Mouse (Mus musculus): ENCODE data around the gene Shoc2.
"Not testable (repeated sequence)": the region's sequence is repeated elsewhere in the genome, so short reads cannot be mapped to it uniquely, and the experiment has no call there.

The Shoc2 gene

GRCm38 (mm10) chr19:53934046-53934445 lies 10.1 kb upstream of the Shoc2 start:
- DNase-seq: no peak

GRCm38 (mm10) chr19:53939467-53939866 lies 4.6 kb upstream of the Shoc2 start:
- DNase-seq: no peak

DNA sequence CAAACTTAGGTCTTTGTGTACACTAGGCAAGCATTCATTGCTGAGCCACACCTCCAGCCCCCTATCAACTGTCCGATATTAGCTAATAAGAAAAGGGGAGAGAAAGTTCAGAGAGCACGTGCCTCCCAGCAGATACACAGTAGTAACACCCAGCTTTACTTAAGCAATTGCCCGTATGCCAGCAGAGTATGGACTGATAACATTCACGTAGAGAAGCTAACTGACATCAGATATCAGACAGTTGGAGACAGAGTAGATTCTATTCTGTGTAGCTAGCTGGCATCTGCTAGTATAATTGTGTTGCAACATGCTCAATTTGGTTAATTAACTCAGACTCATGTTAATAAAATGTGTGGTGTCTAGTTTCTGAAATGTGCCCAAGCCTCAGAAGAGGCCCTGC lies 3.0 kb upstream of the Shoc2 start:
- DNase-seq: no peak

DNA sequence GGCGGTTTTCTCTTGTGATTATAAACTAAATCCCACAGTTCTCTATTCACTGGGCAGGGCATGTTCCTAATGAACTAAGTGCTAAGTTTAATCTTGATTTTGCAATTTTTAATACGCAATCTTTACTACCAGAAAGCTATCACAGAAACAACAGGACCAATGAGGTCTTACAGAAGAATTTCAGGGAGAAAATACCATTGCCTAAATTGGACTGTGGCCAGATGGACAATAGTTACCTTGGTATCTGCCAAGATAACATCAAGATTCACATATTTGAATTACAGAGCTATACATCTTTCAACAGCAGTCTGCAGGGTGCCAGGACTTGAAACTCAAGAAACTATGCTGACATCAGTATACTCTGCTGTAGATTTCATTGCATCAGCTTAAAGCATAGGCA lies 1.8 kb upstream of the Shoc2 start:
- no peak for DNase-seq

- DNase-seq: no peak
Observed at GRCm38 (mm10) chr19:53944786-53945169, 672 bp downstream of the Shoc2 start.

DNA sequence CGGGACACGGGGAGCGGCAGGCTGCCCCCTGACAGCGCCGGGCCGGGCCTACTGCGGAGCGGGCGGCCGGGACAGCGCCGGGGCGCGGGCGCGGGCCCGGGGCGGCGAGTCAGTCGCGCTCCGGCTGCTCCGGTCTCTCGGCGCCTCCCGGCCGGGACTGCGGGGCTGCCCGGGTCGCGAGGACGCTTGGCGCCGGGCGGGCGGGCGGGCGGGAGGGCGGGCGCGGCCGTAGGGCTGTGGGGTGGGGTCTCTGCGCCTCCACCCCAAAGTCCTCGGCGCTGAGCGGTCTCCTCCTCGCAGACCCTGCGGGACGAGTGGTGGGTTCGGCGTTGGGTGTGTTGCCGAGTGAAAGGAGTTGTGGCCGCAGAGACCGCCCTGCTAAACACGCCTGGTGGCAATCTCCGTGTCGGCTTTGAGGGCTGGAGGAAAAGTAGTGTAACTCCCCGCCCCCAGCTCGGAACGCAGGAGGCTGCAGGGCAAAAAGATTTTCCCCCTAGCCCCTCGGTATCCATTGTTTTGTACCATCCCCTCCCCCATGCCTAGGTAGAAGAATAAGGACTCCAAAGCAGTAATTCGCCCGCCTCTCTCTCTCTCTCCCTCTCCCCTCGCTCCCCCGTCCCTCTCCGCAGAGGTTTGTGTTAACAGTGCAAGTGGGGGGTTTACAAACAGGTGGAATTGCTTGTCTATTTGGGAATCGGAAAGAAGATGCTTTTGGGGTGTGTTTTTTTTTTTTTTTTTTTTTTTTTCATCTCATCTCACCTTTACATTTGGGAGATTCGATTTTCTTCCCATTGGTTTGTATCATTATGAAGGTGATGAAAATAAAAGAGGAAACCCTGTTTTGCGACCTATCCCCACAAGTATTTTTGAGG lies 1.3 kb downstream of the Shoc2 start:
- peak; percentile 74 for DNase-seq

GRCm38 (mm10) chr19:53957513-53957912 lies 13.4 kb downstream of the Shoc2 start:
- no peak for DNase-seq

- no peak for DNase-seq
Observed at GRCm38 (mm10) chr19:53962511-53962910, 18.4 kb downstream of the Shoc2 start.

DNA sequence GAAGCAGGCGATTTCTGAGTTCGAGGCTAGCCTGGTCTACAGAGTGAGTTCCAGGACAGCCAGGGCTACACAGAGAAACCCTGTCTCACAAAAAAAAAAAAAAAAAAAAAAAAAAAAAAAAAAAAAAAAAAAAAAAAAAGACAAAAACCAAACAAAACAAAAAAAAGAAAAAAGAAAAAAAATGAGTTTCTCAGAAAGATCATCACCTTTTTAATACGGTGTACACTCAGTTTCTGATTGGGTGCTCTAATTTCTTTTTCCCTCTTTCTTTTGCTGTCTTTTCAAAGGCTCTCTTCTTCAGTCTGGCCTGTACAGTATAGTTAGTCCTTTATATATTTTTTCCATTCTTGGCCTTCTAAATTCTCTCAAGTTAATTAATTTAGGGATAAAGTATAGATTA lies 20.2 kb downstream of the Shoc2 start:
- not testable (repeated sequence) for DNase-seq

- DNase-seq: no peak
Observed at GRCm38 (mm10) chr19:53964910-53965633, 21.0 kb downstream of the Shoc2 start.

DNA sequence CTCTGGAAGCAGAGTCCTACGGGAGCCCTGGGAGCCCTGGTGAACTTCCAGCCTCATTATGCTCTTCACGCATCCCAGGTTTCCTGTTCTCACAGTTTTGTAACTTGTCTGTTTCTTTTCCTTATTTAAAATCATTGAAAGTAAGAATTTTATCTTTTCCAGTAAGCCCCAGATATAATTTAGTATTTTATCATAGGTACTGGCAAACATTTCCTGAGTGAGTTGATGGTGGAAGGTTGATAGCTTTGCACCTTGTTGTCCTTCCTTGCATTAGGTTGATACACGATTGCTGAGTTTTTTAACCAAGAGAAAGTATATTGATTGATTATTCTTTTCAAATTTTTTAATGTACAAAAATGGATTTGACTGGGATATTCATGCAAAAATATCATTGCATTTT lies 25.1 kb downstream of the Shoc2 start:
- DNase-seq: no peak

DNA sequence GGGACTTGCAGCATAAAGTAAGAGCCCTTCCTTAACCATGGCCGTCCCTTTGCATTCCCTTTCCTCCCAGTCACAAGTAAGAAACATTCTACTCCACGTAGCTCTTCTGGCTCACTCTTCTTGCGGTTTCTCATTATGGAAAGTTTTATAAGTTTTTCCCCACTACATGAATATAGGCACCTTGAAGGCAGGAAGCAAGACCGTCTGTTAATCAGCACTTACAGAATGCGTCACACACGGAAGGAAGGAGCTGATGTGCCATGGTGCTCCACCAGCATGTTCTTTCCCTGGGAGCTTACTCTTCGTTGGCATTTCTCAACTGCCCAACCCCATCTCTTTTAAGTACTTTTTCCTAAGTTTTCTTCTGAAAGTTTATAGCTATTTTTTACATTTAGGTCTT lies 27.8 kb downstream of the Shoc2 start:
- no peak for DNase-seq

DNA sequence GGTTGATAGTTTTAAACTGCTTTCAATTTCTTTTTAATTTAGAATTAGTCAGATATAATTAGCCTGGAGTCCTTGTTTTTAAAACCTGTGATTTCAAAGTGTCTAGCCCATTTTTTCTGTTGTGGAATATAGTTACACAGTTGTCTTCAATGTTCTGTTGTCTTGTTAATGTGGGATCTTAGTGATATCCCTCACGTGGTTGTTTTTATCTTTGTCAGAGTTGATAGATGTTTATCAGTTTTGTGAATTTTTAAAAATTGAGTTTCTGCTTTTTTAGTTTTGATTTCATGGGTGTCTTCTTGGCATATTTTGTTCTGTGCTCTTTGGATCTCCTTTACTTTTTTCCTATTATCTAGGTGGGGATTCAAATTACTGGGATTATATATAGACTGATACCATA lies 29.6 kb downstream of the Shoc2 start:
- DNase-seq: no peak

- no peak for DNase-seq
Observed at GRCm38 (mm10) chr19:53982041-53982440, 37.9 kb downstream of the Shoc2 start.

GRCm38 (mm10) chr19:53983336-53983735 lies 39.2 kb downstream of the Shoc2 start:
- no peak for DNase-seq

DNA sequence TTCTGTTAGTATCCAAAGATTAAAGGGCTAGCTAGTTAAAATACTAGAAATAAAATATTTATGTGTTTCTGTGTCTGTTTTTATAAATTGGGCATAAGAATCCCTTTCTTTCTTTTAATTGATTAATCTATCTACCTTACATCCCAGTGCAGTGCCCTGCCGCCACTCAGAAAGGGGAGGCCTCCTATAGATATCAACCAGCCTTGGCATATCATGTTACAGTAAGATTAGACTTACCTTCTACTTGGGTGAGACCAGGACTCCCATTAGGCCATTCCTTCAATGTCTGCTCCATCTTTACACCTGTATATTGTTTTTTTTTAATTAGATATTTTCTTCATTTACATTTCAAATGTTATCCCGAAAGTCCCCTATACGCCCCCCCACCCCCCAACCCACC lies 40.5 kb downstream of the Shoc2 start:
- DNase-seq: no peak

- DNase-seq: no peak
Observed at GRCm38 (mm10) chr19:53990538-53990937, 46.4 kb downstream of the Shoc2 start.

- DNase-seq: no peak
Observed at GRCm38 (mm10) chr19:53993860-53994259, 49.8 kb downstream of the Shoc2 start.

GRCm38 (mm10) chr19:53994276-53994675 lies 50.2 kb downstream of the Shoc2 start:
- no peak for DNase-seq

DNA sequence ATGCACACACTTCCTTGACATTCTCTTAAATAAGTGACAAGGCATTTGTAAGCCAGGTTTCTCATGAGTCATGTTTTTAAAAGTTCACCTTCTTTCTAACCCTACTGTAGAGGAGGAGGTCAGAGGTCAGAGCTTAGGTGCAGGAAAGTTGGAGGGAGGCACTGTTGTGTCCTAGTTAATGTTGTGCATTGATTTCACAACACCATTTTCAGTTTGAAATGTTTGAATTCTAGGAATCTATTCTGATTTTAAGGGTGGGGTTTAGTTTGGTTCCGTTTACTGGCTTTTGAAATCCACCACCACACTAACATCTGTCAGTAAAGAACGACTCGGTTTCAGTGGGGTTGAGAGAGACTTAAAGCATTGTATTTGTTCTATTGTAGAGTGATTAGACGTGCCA lies 66.9 kb downstream of the Shoc2 start:
- DNase-seq: no peak

- no peak for DNase-seq
Observed at GRCm38 (mm10) chr19:54014999-54015398, 70.9 kb downstream of the Shoc2 start.

DNA sequence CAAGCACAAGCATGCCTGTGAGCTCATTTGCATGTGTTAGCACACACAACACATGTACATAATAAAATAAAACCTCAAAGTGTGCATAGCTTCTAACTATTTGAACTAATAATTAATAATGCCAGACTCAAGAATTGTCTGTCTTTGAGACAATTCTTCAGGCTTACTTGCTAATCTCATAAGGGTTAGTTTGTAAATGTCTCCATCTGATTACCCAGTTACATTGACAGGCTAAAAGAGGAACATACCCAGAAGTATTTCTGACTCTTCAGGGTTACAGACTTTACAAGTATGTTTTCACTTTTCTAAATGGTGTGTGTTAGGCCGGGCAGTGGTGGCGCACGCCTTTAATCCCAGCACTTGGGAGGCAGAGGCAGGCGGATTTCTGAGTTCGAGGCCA lies 71.4 kb downstream of the Shoc2 start:
- no peak for DNase-seq

DNA sequence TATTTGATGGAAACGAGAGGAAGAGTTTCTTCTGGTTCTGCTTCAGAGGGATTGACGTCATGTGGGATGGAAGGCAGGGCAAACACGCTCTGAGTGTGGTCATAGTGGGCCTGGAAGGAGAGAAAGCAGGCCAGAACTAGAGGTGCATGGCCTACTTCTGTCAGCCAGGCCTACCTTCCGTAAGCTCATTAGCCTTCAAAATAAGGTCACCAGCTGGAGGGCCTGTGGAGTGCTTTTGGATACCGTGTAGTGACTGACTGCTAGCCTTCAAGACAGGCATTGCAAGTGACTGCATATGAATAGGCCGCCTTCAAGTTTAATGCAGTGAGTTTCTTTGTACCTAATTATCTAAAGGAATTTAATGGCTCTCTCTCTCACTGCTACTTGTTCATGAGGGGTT lies 91.0 kb downstream of the Shoc2 start:
- peak; percentile 83 for DNase-seq

DNA sequence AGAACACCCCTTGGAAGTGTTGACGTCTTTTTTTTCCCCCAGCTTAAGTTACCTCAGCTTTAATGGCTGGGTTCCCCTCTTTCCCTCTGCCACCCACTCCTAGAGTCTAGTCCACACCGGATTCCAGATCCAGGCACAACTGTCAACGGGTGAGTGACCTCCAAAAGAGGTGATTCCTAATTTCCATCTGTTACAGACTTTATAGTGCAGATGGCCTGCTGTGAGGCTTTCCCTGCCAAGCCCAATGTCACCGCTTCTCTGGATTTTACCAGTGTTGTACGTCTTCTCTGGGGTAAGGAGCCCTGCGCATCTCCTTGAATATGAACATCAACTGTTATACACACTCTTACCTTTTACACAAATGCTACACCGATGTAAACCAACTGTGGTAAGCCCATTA lies 95.3 kb downstream of the Shoc2 start:
- no peak for DNase-seq
